Mouse (Mus musculus) ES-Bruce4 (cell line): ENCODE results near the gene Pcbp3.

Experiments used
- CTCF ChIP-seq: IDR thresholded peaks from one replicate; pipeline ENCODE4 v1.8.1; 2011; ENCODE audit warnings: low read depth, low read length
- EP300 ChIP-seq: IDR thresholded peaks from 2 replicates; pipeline ENCODE4 v1.6.1; 2011; ENCODE audit warnings: low read depth, low read length; ENCODE audit not compliant: insufficient read depth
- POLR2A ChIP-seq: IDR thresholded peaks from one replicate; pipeline ENCODE4 v1.8.1; 2011; ENCODE audit warnings: low read length; ENCODE audit not compliant: insufficient read depth

DNA sequence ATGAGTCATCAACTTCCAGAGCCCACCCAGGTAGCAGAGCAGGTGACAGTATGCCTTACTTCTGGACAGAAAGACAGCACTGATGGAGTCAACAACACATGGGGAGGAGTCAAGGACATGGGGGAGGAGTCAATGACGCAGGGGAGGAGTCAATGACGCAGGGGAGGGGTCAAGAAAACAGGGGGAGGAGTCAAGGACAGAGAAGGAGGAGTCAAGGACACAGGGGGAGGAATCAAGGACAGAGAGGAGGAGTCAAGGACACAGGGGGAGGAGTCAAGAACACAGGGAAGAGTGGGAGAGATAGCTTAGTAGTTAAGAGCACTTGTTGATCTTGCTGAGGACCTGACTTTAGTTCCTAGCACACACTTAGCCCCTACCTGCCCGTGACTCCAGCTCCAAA is 30.8 kb upstream of the Pcbp3 start:
- TF ChIP-seq EP300 (no peak), POLR2A (no peak), CTCF (no peak)
